Mouse (Mus musculus) stomach, postnatal 0 days (tissue): ENCODE results near the gene Grin2a. TPM values are rescaled to one million over a fixed set of nuclear protein-coding genes. Genes with fewer than 3 reads are reported as not detected.

Source experiments
- ATAC-seq: fragments of 200-750 bp; cut with Nextera tagmentation; 2 replicates; pipeline ENCODE4 v1.8.0; 2017; ENCODE audit not compliant: low FRiP score, low TSS enrichment
- DNase-seq: peaks from one replicate; pipeline ENCODE4 v3.0.0-alpha.2; 2016; ENCODE audit warnings: low spot score
- H3K27ac ChIP-seq: fragments of 300-500 bp; sonication (generic); replicated peaks from 2 replicates; pipeline ENCODE4 v1.5.1; 2014; ENCODE audit warnings: mild to moderate bottlenecking, control low read depth
- H3K27me3 ChIP-seq: fragments of 300-500 bp; sonication (generic); 2 replicates; pipeline ENCODE4 v1.6.1; 2014; ENCODE audit warnings: low read length; ENCODE audit not compliant: control insufficient read depth, insufficient read depth
- H3K36me3 ChIP-seq: fragments of 300-500 bp; sonication (generic); 2 replicates; pipeline ENCODE4 v1.6.1; 2014; ENCODE audit warnings: low read length, mixed read lengths; ENCODE audit not compliant: control insufficient read depth, insufficient read depth
- H3K4me1 ChIP-seq: fragments of 300-500 bp; sonication (generic); replicated peaks from 2 replicates; pipeline ENCODE4 v1.6.1; 2014; ENCODE audit warnings: antibody characterized with exemption; ENCODE audit not compliant: control insufficient read depth, insufficient read depth
- H3K4me2 ChIP-seq: fragments of 300-500 bp; sonication (generic); replicated peaks from 2 replicates; pipeline ENCODE4 v1.6.1; 2014; ENCODE audit warnings: low read depth, mild to moderate bottlenecking, control low read depth, moderate library complexity
- H3K4me3 ChIP-seq: fragments of 300-500 bp; sonication (generic); 2 replicates; pipeline ENCODE4 v1.5.1; 2014; ENCODE audit warnings: low read depth, low read length, control low read depth
- H3K9ac ChIP-seq: fragments of 300-500 bp; sonication (generic); 2 replicates; pipeline ENCODE4 v1.6.1; 2014; ENCODE audit warnings: mild to moderate bottlenecking, low read length, control low read depth, mixed read lengths
- H3K9me3 ChIP-seq: fragments of 300-500 bp; sonication (generic); 2 replicates; pipeline ENCODE4 v1.6.1; 2016; ENCODE audit warnings: low read length; ENCODE audit not compliant: control insufficient read depth
- CTCF ChIP-seq: IDR thresholded peaks from 2 replicates; pipeline ENCODE4 v1.5.1; 2016; ENCODE audit warnings: antibody characterized with exemption, low read depth, mild to moderate bottlenecking, moderate library complexity
- EP300 ChIP-seq: optimal IDR thresholded peaks from 2 replicates; pipeline ENCODE3; 2016; ENCODE audit warnings: antibody characterized with exemption
- WGBS: fragments of 180-500 bp; shearing (Covaris S2); extraction: QIAGEN DNeasy Blood & Tissue Kit; methylation state at CpG from one replicate; pipeline ENCODE4 v1.1.7; 2014; 5-methylcytosine and 5-hydroxymethylcytosine counted together
- polyA plus RNA-seq: library from polyadenylated mRNA; unstranded; fragments of >200 nt; fragmentation: Nextera tagmentation; extraction: Ambion mirVana; gene quantifications from 2 replicates; pipeline ENCODE4 v1.2.1, GENCODE M21; 2015

Grin2a gene
- polyA plus RNA-seq, 1 experiment from 2014 or later = not detected

- H3K27ac ChIP-seq = no peak overlapping the region
- no peaks in the 10 kb centered on the region for H3K9me3 ChIP-seq
- H3K36me3 ChIP-seq = no peaks in the 10 kb centered on the region
- no peak overlapping the region for H3K4me2 ChIP-seq
- no peaks in the 10 kb centered on the region for H3K27me3 ChIP-seq
- TF ChIP-seq CTCF (no peak), EP300 (no peak)
- H3K4me3 ChIP-seq = no peak overlapping the region
- ATAC-seq = no peak
- H3K9ac ChIP-seq = no peak overlapping the region
- no peaks in the 10 kb centered on the region for H3K4me1 ChIP-seq
- no peak for DNase-seq
- WGBS = 71% methylated on average over 4 of the region's 4 CpGs
Measured at GRCm38 (mm10) chr16:9680572-9680971, 314.8 kb downstream of the Grin2a start.

DNA sequence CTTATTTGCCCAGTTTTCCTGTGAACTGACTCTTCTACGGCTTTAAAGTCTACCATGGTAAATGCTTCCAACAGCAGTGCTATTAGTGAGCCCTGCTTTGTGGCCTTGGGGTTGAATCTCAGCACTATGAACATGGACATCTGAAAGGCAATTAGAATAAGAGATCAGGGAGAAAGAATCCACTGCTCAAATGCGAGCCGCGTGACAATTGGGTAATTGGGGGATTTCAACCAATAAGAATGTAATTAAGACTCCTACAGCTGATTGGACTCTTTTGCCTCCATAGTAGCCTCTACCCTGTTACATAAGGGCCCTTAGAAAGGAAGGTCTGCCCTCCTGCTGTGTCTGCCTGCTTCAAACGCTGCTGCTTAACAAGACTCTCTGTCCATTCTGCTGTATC is 315.4 kb downstream of the Grin2a start:
- ATAC-seq (no peak), DNase-seq (no peak)
- no peaks in the 10 kb centered on the region for H3K9me3 ChIP-seq
- H3K9ac ChIP-seq = no peak overlapping the region
- H3K4me2 ChIP-seq = no peak overlapping the region
- no peaks in the 10 kb centered on the region for H3K4me1 ChIP-seq
- no peak for TF ChIP-seq CTCF
- no peak for TF ChIP-seq EP300
- no peak overlapping the region for H3K27ac ChIP-seq
- no peaks in the 10 kb centered on the region for H3K36me3 ChIP-seq
- H3K4me3 ChIP-seq = no peak overlapping the region
- WGBS = 75% methylated on average over 5 of the region's 5 CpGs
- H3K27me3 ChIP-seq = no peaks in the 10 kb centered on the region

- Histone ChIP-seq H3K4me2 (no peak overlapping the region), H3K4me3 (no peak overlapping the region), H3K36me3 (no peaks in the 10 kb centered on the region), H3K27ac (no peak overlapping the region), H3K9ac (no peak overlapping the region), H3K27me3 (no peaks in the 10 kb centered on the region), H3K4me1 (no peaks in the 10 kb centered on the region), H3K9me3 (no peaks in the 10 kb centered on the region)
- TF ChIP-seq EP300 (no peak), CTCF (no peak)
- WGBS = 58% methylated on average over 7 of the region's 7 CpGs
- DNase-seq (no peak), ATAC-seq (no peak)
Measured at GRCm38 (mm10) chr16:9678750-9679149, 316.6 kb downstream of the Grin2a start.

DNA sequence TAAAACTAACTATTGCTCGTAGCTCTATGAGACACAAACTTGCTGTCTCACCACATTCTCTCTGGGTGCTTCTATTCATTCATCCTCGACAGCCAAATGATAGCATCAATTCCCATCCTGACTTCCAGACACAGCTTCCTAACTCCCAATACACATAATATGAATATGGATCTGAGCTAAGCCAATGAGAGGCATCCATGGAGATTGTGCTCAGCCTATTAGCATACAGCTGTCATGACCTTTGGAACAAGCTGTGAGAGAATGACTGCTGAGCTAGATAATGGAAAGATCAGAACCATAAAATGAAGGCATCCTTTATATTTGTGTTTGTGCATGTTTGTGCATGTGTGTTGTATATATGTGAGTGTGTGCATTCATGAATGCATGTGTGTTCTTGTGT is 323.0 kb downstream of the Grin2a start:
- no peak for ATAC-seq
- 74% methylated on average over 2 of the region's 2 CpGs for WGBS

DNA sequence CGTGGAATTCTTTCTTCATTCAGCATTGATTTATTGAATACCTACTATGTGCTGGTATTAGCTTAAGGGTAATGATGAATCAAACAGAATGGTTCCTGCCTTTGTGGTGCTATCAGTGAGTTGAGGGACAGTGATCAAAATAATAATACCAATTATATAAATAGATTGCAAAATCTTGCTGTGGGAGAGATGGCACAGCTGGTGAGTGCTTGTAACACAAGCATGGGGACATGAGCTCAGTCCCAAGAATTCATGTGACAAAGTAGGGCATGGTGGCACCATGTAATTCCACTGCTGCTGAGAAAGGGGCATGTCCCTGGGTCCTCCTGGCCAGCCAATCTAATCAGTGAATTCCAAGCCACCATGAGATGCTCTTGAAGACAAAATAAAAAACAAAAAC is 324.1 kb downstream of the Grin2a start:
- Histone ChIP-seq H3K4me1 (no peaks in the 10 kb centered on the region), H3K4me3 (no peak overlapping the region), H3K27me3 (no peaks in the 10 kb centered on the region), H3K9ac (no peak overlapping the region), H3K36me3 (no peaks in the 10 kb centered on the region), H3K4me2 (no peak overlapping the region), H3K27ac (no peak overlapping the region), H3K9me3 (no peaks in the 10 kb centered on the region)
- no peak for TF ChIP-seq EP300
- TF ChIP-seq CTCF = no peak
- ATAC-seq (no peak), DNase-seq (no peak)
- WGBS = 86% methylated on average over 1 of the region's 1 CpGs

More for the DNA sequence above, 323.0 kb downstream of the Grin2a start:
- H3K27ac ChIP-seq = no peak overlapping the region
- H3K36me3 ChIP-seq = no peaks in the 10 kb centered on the region
- DNase-seq = no peak
- H3K4me1 ChIP-seq = no peaks in the 10 kb centered on the region
- no peaks in the 10 kb centered on the region for H3K9me3 ChIP-seq
- H3K9ac ChIP-seq = no peak overlapping the region
- H3K27me3 ChIP-seq = no peaks in the 10 kb centered on the region
- TF ChIP-seq CTCF = no peak
- no peak for TF ChIP-seq EP300
- no peak overlapping the region for H3K4me3 ChIP-seq
- H3K4me2 ChIP-seq = no peak overlapping the region

- H3K9me3 ChIP-seq = no peaks in the 10 kb centered on the region
Measured at GRCm38 (mm10) chr16:9670750-9671161, 324.6 kb downstream of the Grin2a start.

More at GRCm38 (mm10) chr16:9670750-9671161, 324.6 kb downstream of the Grin2a start:
- Histone ChIP-seq H3K4me1 (no peaks in the 10 kb centered on the region), H3K36me3 (no peaks in the 10 kb centered on the region), H3K27me3 (no peaks in the 10 kb centered on the region), H3K9ac (no peak overlapping the region), H3K4me2 (no peak overlapping the region), H3K4me3 (no peak overlapping the region), H3K27ac (no peak overlapping the region)
- WGBS = 52% methylated on average over 6 of the region's 6 CpGs
- no peak for DNase-seq
- no peak for ATAC-seq
- no peak for TF ChIP-seq CTCF
- TF ChIP-seq EP300 = no peak
